22 mouse cellular contexts compared by ENCODE assay signal in the genomic region with DNA sequence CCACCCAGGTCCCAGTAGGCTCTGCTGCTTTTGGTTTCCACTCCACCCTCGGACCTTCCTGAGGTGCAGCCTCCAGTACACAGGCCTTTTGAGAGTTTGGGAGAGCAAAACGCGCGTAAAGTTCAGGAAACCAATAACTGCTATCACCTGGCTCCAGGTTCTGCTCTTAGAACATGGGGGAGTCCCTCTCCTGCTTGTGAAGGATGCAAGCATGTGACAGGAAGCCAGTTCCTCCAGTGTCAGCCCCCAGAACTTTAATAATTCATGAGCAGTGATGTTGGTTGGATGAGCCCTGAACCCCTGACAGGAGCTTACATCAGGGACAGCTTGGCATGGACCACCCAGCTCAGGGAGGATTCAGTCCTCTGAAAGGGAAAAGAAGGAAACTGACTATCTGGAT.
"Had no signal": no experiment of that assay in that cellular context is flagged by ENCODE, and none has a peak within 500 bp of the region (broad histone marks: within the 10 kb centered on the region; RNA-seq: fewer than 3 reads in every experiment).

No protein-coding gene starts in this region.

- H3K27me3 ChIP-seq: megakaryocyte, embryonic 14.5 days; neural tube, embryonic 13.5 days; neural tube, embryonic 15.5 days; stomach, embryonic 15.5 days had no signal

- H3K4me1 ChIP-seq: stomach, embryonic 15.5 days had no signal

- DNase-seq: lung, adult 18-20 months; lung, embryonic 14.5 days; lung, postnatal 14 days; lung, postnatal 36 days; midbrain, embryonic 14.5 days; retina, postnatal 1 day; right cerebral cortex, adult 18-20 months; right cerebral cortex, postnatal 25 days; right cerebral cortex, postnatal 4 days; spleen, adult 18-20 months; thymus, adult 2 months; thymus, postnatal 25 days; thymus, postnatal 4 days had no signal

- H3K27ac ChIP-seq: macrophage; midbrain, embryonic 12.5 days; neural tube, embryonic 13.5 days; neural tube, embryonic 15.5 days; stomach, embryonic 15.5 days; stomach, postnatal 0 days had no signal

- ATAC-seq: midbrain, embryonic 16.5 days had no signal

- H3K4me3 ChIP-seq: megakaryocyte, embryonic 14.5 days; midbrain, embryonic 12.5 days; myocyte; neural tube, embryonic 13.5 days; neural tube, embryonic 15.5 days; stomach, embryonic 15.5 days had no signal

- H3K9ac ChIP-seq: lung, embryonic 14.5 days; midbrain, embryonic 12.5 days; neural tube, embryonic 13.5 days; neural tube, embryonic 15.5 days; stomach, embryonic 15.5 days had no signal

- H3K9me3 ChIP-seq: megakaryocyte, embryonic 14.5 days; midbrain, embryonic 12.5 days; neural tube, embryonic 13.5 days; neural tube, embryonic 15.5 days; stomach, embryonic 15.5 days had no signal

- H3K36me3 ChIP-seq: midbrain, embryonic 12.5 days; neural tube, embryonic 13.5 days; neural tube, embryonic 15.5 days; stomach, embryonic 15.5 days had no signal

- H3K4me2 ChIP-seq: lung, embryonic 14.5 days; midbrain, embryonic 12.5 days; neural tube, embryonic 13.5 days; neural tube, embryonic 15.5 days; stomach, embryonic 15.5 days had no signal
